In the genomic region with DNA sequence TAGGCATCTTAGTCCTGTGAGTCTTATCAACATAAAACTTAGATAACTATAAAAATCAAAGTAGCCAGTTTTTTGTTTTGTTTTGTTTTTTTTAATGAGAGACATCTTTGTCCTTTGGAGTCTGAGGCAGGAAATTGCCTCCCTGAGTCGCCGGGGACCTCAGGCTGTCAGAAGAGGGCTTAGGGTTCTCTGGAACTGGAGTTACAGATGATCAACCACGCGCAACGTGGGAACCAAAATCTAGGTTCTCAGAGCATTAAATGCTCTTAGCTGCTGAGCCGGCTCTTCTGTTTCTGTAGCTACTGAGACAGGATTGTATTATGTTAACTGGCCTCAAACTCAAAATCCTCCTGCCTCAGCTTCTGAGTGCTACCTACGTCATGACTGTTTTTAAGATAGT, we compare ENCODE assay signal across 19 mouse cellular contexts. TPM values are rescaled to one million over a fixed set of nuclear protein-coding genes. Genes with fewer than 3 reads are reported as not detected.
DNase-seq lines count a peak whose midpoint lies in the region; ATAC-seq and TF ChIP-seq lines count a peak whose summit lies in the region.
"Had no signal": no experiment of that assay in that cellular context is flagged by ENCODE, and none has a peak within 500 bp of the region (broad histone marks: within the 10 kb centered on the region; RNA-seq: fewer than 3 reads in every experiment).

No protein-coding gene starts in this region.

- H3K4me1 ChIP-seq in heart, postnatal 0 days (ENCODE audit: control insufficient read depth, insufficient read depth) = no peaks in the 10 kb centered on the region
- H3K4me1 ChIP-seq in testis, adult 2 months (ENCODE audit: control insufficient read depth, insufficient read depth, low read length) = peaks cover 3% of the 10 kb centered on the region
- peaks cover 14% of the 10 kb centered on the region; the same call in 1 of the 2 replicates for H3K4me1 ChIP-seq in kidney, embryonic 16.5 days (ENCODE audit: insufficient read depth, low read length)
- H3K4me1 ChIP-seq: forebrain, embryonic 13.5 days had no signal

- intact Hi-C loops in heart, postnatal 10 days (cut with DNase I) = no loop called here

- no peak for TF ChIP-seq CTCF in heart, postnatal 0 days (IDR thresholded peaks at IDR 0.05; ENCODE audit: low read depth)
- TF ChIP-seq CTCF in testis, adult 2 months (IDR thresholded peaks at IDR 0.05; ENCODE audit: control insufficient read depth, insufficient read depth, insufficient replicate concordance, low read depth, low read length) = no peak

- no peak for ATAC-seq in heart, postnatal 0 days (ENCODE audit: insufficient read depth, low read depth)
- ATAC-seq in kidney, embryonic 16.5 days (ENCODE audit: low FRiP score, low TSS enrichment) = peak; percentile 13; the same call in 1 of the 2 replicates
- ATAC-seq: forebrain, embryonic 13.5 days; forebrain, postnatal 0 days; intestine, embryonic 16.5 days had no signal

- no peaks in the 10 kb centered on the region for H3K9me3 ChIP-seq in heart, postnatal 0 days (replicated peaks; ENCODE audit: control insufficient read depth, low read length)
- H3K9me3 ChIP-seq in kidney, embryonic 16.5 days (ENCODE audit: low read length) = no peaks in the 10 kb centered on the region
- H3K9me3 ChIP-seq: embryonic facial prominence, embryonic 10.5 days; forebrain, embryonic 13.5 days; hindbrain, embryonic 10.5 days had no signal

- H3K27me3 ChIP-seq in heart, postnatal 0 days (ENCODE audit: control insufficient read depth, insufficient read depth, low read length) = no peaks in the 10 kb centered on the region
- H3K27me3 ChIP-seq in testis, adult 2 months (ENCODE audit: control insufficient read depth, insufficient read depth, low read length) = no peaks in the 10 kb centered on the region
- no peaks in the 10 kb centered on the region for H3K27me3 ChIP-seq in kidney, embryonic 16.5 days (ENCODE audit: insufficient read depth, low read length)
- H3K27me3 ChIP-seq: forebrain, embryonic 13.5 days had no signal

- H3K27ac ChIP-seq in heart, postnatal 0 days (ENCODE audit: low read depth) = peak overlapping the region; percentile 67; the same call in 1 of the 2 replicates
- no peak overlapping the region for H3K27ac ChIP-seq in testis, adult 2 months (ENCODE audit: control insufficient read depth, insufficient read depth, low read depth, low read length)
- H3K27ac ChIP-seq in kidney, embryonic 16.5 days (ENCODE audit: low read length) = peak overlapping the region; percentile 76; the same call in 1 of the 2 replicates
- H3K27ac ChIP-seq: forebrain, embryonic 13.5 days; hindbrain, embryonic 14.5 days had no signal

- 72% methylated on average over 7 of the region's 7 CpGs for WGBS in heart, postnatal 0 days
- 24% methylated on average over 7 of the region's 7 CpGs for WGBS in kidney, embryonic 16.5 days

- DNase-seq in heart, postnatal 0 days (ENCODE audit: low spot score) = no peak
- DNase-seq in heart, postnatal 10 days = no peak
- no peak for DNase-seq in testis, postnatal 10 days (ENCODE audit: low spot score)
- DNase-seq in kidney, postnatal 36 days = peak; percentile 44 to 64
- no peak for DNase-seq in cerebellum, postnatal 36 days
- DNase-seq in adipocyte (ENCODE audit: low spot score) = no peak
- DNase-seq: adrenal gland, adult 8-10 months; cerebellum, adult 11 months; cerebellum, adult 8-10 months; cerebellum, postnatal 25 days; forebrain, postnatal 0 days; gastrocnemius, postnatal 14 days had no signal

- no peak overlapping the region for H3K9ac ChIP-seq in heart, postnatal 0 days (replicated peaks; ENCODE audit: low read depth, low read length)
- no peak overlapping the region for H3K9ac ChIP-seq in kidney, embryonic 16.5 days (replicated peaks; ENCODE audit: low read length)
- H3K9ac ChIP-seq: forebrain, embryonic 13.5 days; forebrain, postnatal 0 days; hindbrain, embryonic 14.5 days had no signal

- no peak for TF ChIP-seq POLR2A in testis, adult 2 months (IDR thresholded peaks at IDR 0.05; ENCODE audit: control insufficient read depth, low read depth, low read length)

- H3K36me3 ChIP-seq in heart, postnatal 0 days (replicated peaks; ENCODE audit: control insufficient read depth, insufficient read depth, low read length) = no peaks in the 10 kb centered on the region
- no peaks in the 10 kb centered on the region for H3K36me3 ChIP-seq in testis, adult 2 months (ENCODE audit: control insufficient read depth, insufficient read depth, low read length)
- H3K36me3 ChIP-seq in kidney, embryonic 16.5 days (ENCODE audit: insufficient read depth, low read length) = no peaks in the 10 kb centered on the region
- H3K36me3 ChIP-seq: embryonic facial prominence, embryonic 10.5 days; hindbrain, embryonic 10.5 days had no signal

- no peak for TF ChIP-seq EP300 in heart, postnatal 0 days (IDR thresholded peaks at IDR 0.05; ENCODE audit: low read depth)

- H3K4me2 ChIP-seq in heart, postnatal 0 days (ENCODE audit: low read depth, low read length) = no peak overlapping the region
- no peak overlapping the region for H3K4me2 ChIP-seq in kidney, embryonic 16.5 days (replicated peaks; ENCODE audit: low read depth, low read length)
- H3K4me2 ChIP-seq: forebrain, embryonic 13.5 days; hindbrain, embryonic 14.5 days had no signal

- no peak overlapping the region for H3K4me3 ChIP-seq in heart, postnatal 0 days (ENCODE audit: low read depth, low read length)
- peak overlapping the region; percentile 65 for H3K4me3 ChIP-seq in testis, adult 2 months (ENCODE audit: control insufficient read depth, low read depth, low read length)
- H3K4me3 ChIP-seq in kidney, embryonic 16.5 days (ENCODE audit: low read length) = no peak overlapping the region
- H3K4me3 ChIP-seq: embryonic facial prominence, embryonic 10.5 days; forebrain, embryonic 13.5 days; hindbrain, embryonic 10.5 days had no signal

RNA-seq across cellular contexts. Expression of gene Cecr2, which starts 22.4 kb away (rescaled TPM):
- total RNA-seq in heart, postnatal 0 days (2014; rRNA removed; ENCODE audit: low replicate concordance) = 3.6 and 5.8 TPM in 2 replicates
- polyA plus RNA-seq in heart, postnatal 0 days (2015; fragmentation: Nextera tagmentation; extraction: Ambion mirVana) = 0.87 and 1.1 TPM in 2 replicates
- total RNA-seq in heart, postnatal 10 days (2021) = 10 to 100 TPM; 10.1 to 18.8 TPM
- 16.7 and 16.8 TPM in 2 replicates for polyA plus RNA-seq in testis, adult 2 months (2012; rRNA removed)
- polyA plus RNA-seq in kidney, embryonic 16.5 days (2015; fragmentation: Nextera tagmentation; extraction: Ambion mirVana) = 3.9 and 4.8 TPM in 2 replicates

Comparison
In these comparisons a context has a peak if more than half of its experiments do, and no peak if none do; other contexts are left out.
1. DNase-seq: peak in kidney, postnatal 36 days (2 of 2); none in heart, postnatal 0 days (single experiment), heart, postnatal 10 days (0 of 2), testis, postnatal 10 days (single experiment), cerebellum, postnatal 36 days (0 of 2) and adipocyte (single experiment).